Mouse (Mus musculus): Measurements from ENCODE around the gene Olfr704. TPM values are rescaled to one million over a fixed set of nuclear protein-coding genes. Genes with fewer than 3 reads are reported as not detected.

Olfr704 gene
- not detected for polyA plus RNA-seq (2015; fragmentation: Illumina TruSeq; extraction: RNeasy Lipid Tissue Mini Kit (QIAGEN cat#74804); ENCODE audit: insufficient read depth, low replicate concordance)

GRCm38 (mm10) chr7:106862885-106863284 lies at the start of gene Olfr704:
Olfr704 (plus strand) TSS chr7:106863185.

GRCm38 (mm10) chr7:106813829-106814228 lies 49.2 kb upstream of the Olfr704 start, which contains the start of gene Olfr701:
Olfr701 (plus strand) TSS chr7:106814129.

GRCm38 (mm10) chr7:106833793-106834192 lies 29.2 kb upstream of the Olfr704 start, which contains the start of gene Olfr702:
Olfr702 (minus strand) TSS chr7:106833893.

GRCm38 (mm10) chr7:106843060-106843459 lies 19.9 kb upstream of the Olfr704 start, which contains the start of gene Olfr703:
Olfr703 (plus strand) TSS chr7:106843360.

GRCm38 (mm10) chr7:106876791-106877190 lies 13.8 kb downstream of the Olfr704 start, which contains the start of gene Olfr705:
Olfr705 (minus strand) TSS chr7:106876891.

GRCm38 (mm10) chr7:106888062-106888461 lies 25.1 kb downstream of the Olfr704 start, which contains the start of gene Olfr706:
Olfr706 (minus strand) TSS chr7:106888162.

GRCm38 (mm10) chr7:106901141-106901540 lies 38.2 kb downstream of the Olfr704 start, which contains the start of gene Olfr707:
Olfr707 (minus strand) TSS chr7:106901241.

GRCm38 (mm10) chr7:106907676-106908075 lies 44.7 kb downstream of the Olfr704 start, which contains the start of gene Olfr1532-ps1:
Olfr1532-ps1 (plus strand) TSS chr7:106908001.

Other genes with a start within 250 kb of the Olfr704 start
- gene Olfr693, start 182.6 kb upstream of the Olfr704 start, polyA plus RNA-seq (2015; fragmentation: Illumina TruSeq; extraction: RNeasy Lipid Tissue Mini Kit (QIAGEN cat#74804); ENCODE audit: insufficient read depth, low replicate concordance): not detected
- not detected for gene Olfr694, start 171.4 kb upstream of the Olfr704 start, polyA plus RNA-seq (2015; fragmentation: Illumina TruSeq; extraction: RNeasy Lipid Tissue Mini Kit (QIAGEN cat#74804); ENCODE audit: insufficient read depth, low replicate concordance)
- gene Olfr695, start 146.8 kb upstream of the Olfr704 start, polyA plus RNA-seq (2015; fragmentation: Illumina TruSeq; extraction: RNeasy Lipid Tissue Mini Kit (QIAGEN cat#74804); ENCODE audit: insufficient read depth, low replicate concordance): not detected
- gene Olfr697, start 120.7 kb upstream of the Olfr704 start, polyA plus RNA-seq (2015; fragmentation: Illumina TruSeq; extraction: RNeasy Lipid Tissue Mini Kit (QIAGEN cat#74804); ENCODE audit: insufficient read depth, low replicate concordance): not detected
- not detected for gene Olfr698, start 107.8 kb upstream of the Olfr704 start, polyA plus RNA-seq (2015; fragmentation: Illumina TruSeq; extraction: RNeasy Lipid Tissue Mini Kit (QIAGEN cat#74804); ENCODE audit: insufficient read depth, low replicate concordance)
- gene Olfr699, start 70.0 kb upstream of the Olfr704 start, polyA plus RNA-seq (2015; fragmentation: Illumina TruSeq; extraction: RNeasy Lipid Tissue Mini Kit (QIAGEN cat#74804); ENCODE audit: insufficient read depth, low replicate concordance): not detected
- not detected for gene Olfr700, start 54.4 kb upstream of the Olfr704 start, polyA plus RNA-seq (2015; fragmentation: Illumina TruSeq; extraction: RNeasy Lipid Tissue Mini Kit (QIAGEN cat#74804); ENCODE audit: insufficient read depth, low replicate concordance)
- not detected for gene Olfr701, start 49.1 kb upstream of the Olfr704 start, polyA plus RNA-seq (2015; fragmentation: Illumina TruSeq; extraction: RNeasy Lipid Tissue Mini Kit (QIAGEN cat#74804); ENCODE audit: insufficient read depth, low replicate concordance)
- not detected for gene Olfr702, start 29.3 kb upstream of the Olfr704 start, polyA plus RNA-seq (2015; fragmentation: Illumina TruSeq; extraction: RNeasy Lipid Tissue Mini Kit (QIAGEN cat#74804); ENCODE audit: insufficient read depth, low replicate concordance)
- gene Olfr703, start 19.8 kb upstream of the Olfr704 start, polyA plus RNA-seq (2015; fragmentation: Illumina TruSeq; extraction: RNeasy Lipid Tissue Mini Kit (QIAGEN cat#74804); ENCODE audit: insufficient read depth, low replicate concordance): not detected
- not detected for gene Olfr705, start 13.7 kb downstream of the Olfr704 start, polyA plus RNA-seq (2015; fragmentation: Illumina TruSeq; extraction: RNeasy Lipid Tissue Mini Kit (QIAGEN cat#74804); ENCODE audit: insufficient read depth, low replicate concordance)
- not detected for gene Olfr706, start 25.0 kb downstream of the Olfr704 start, polyA plus RNA-seq (2015; fragmentation: Illumina TruSeq; extraction: RNeasy Lipid Tissue Mini Kit (QIAGEN cat#74804); ENCODE audit: insufficient read depth, low replicate concordance)
- gene Olfr707, start 38.1 kb downstream of the Olfr704 start, polyA plus RNA-seq (2015; fragmentation: Illumina TruSeq; extraction: RNeasy Lipid Tissue Mini Kit (QIAGEN cat#74804); ENCODE audit: insufficient read depth, low replicate concordance): not detected
- not detected for gene Olfr1532-ps1, start 44.8 kb downstream of the Olfr704 start, polyA plus RNA-seq (2015; fragmentation: Illumina TruSeq; extraction: RNeasy Lipid Tissue Mini Kit (QIAGEN cat#74804); ENCODE audit: insufficient read depth, low replicate concordance)
- not detected for gene Olfr709-ps1, start 69.0 kb downstream of the Olfr704 start, polyA plus RNA-seq (2015; fragmentation: Illumina TruSeq; extraction: RNeasy Lipid Tissue Mini Kit (QIAGEN cat#74804); ENCODE audit: insufficient read depth, low replicate concordance)
- gene Olfr710, start 85.1 kb downstream of the Olfr704 start, polyA plus RNA-seq (2015; fragmentation: Illumina TruSeq; extraction: RNeasy Lipid Tissue Mini Kit (QIAGEN cat#74804); ENCODE audit: insufficient read depth, low replicate concordance): not detected
- gene Olfr6, start 100.8 kb downstream of the Olfr704 start, polyA plus RNA-seq (2015; fragmentation: Illumina TruSeq; extraction: RNeasy Lipid Tissue Mini Kit (QIAGEN cat#74804); ENCODE audit: insufficient read depth, low replicate concordance): not detected
- not detected for gene Olfr711, start 112.3 kb downstream of the Olfr704 start, polyA plus RNA-seq (2015; fragmentation: Illumina TruSeq; extraction: RNeasy Lipid Tissue Mini Kit (QIAGEN cat#74804); ENCODE audit: insufficient read depth, low replicate concordance)
- gene Olfr2, start 142.9 kb downstream of the Olfr704 start, polyA plus RNA-seq (2015; fragmentation: Illumina TruSeq; extraction: RNeasy Lipid Tissue Mini Kit (QIAGEN cat#74804); ENCODE audit: insufficient read depth, low replicate concordance): not detected
- gene Olfr713, start 168.0 kb downstream of the Olfr704 start, polyA plus RNA-seq (2015; fragmentation: Illumina TruSeq; extraction: RNeasy Lipid Tissue Mini Kit (QIAGEN cat#74804); ENCODE audit: insufficient read depth, low replicate concordance): not detected
- not detected for gene Olfr714, start 207.8 kb downstream of the Olfr704 start, polyA plus RNA-seq (2015; fragmentation: Illumina TruSeq; extraction: RNeasy Lipid Tissue Mini Kit (QIAGEN cat#74804); ENCODE audit: insufficient read depth, low replicate concordance)
- gene Olfr17, start 230.0 kb downstream of the Olfr704 start, polyA plus RNA-seq (2015; fragmentation: Illumina TruSeq; extraction: RNeasy Lipid Tissue Mini Kit (QIAGEN cat#74804); ENCODE audit: insufficient read depth, low replicate concordance): not detected
- gene Olfr715b, start 247.2 kb downstream of the Olfr704 start, polyA plus RNA-seq (2015; fragmentation: Illumina TruSeq; extraction: RNeasy Lipid Tissue Mini Kit (QIAGEN cat#74804); ENCODE audit: insufficient read depth, low replicate concordance): not detected